Mouse (Mus musculus) E14TG2a.4 (cell line): ENCODE measurements around the gene Clic5.

ENCODE experiments used
- H3K27me3 ChIP-seq: 2 replicates; pipeline ENCODE4 v1.6.1; 2014; ENCODE audit warnings: low read length, control low read depth; ENCODE audit not compliant: insufficient read depth
- H3K36me3 ChIP-seq: 2 replicates; pipeline ENCODE4 v1.6.1; 2014; ENCODE audit warnings: low read length, control low read depth; ENCODE audit not compliant: insufficient read depth
- H3K4me1 ChIP-seq: replicated peaks from 2 replicates; pipeline ENCODE4 v1.6.1; 2014; ENCODE audit warnings: low read depth, low read length, control low read depth
- H3K4me3 ChIP-seq: replicated peaks from 2 replicates; pipeline ENCODE4 v1.5.1; 2014; ENCODE audit warnings: mild to moderate bottlenecking, low read length
- H3K9me3 ChIP-seq: 2 replicates; pipeline ENCODE4 v1.6.1; 2014; ENCODE audit warnings: low read length, control low read depth
- CTCF ChIP-seq: conservative IDR thresholded peaks from 2 replicates; pipeline ENCODE4 v1.5.1; 2014; ENCODE audit warnings: low read length
- NANOG ChIP-seq: IDR thresholded peaks from 2 replicates; pipeline ENCODE4 v1.6.1; 2014; ENCODE audit warnings: borderline replicate concordance, low read length, mixed read lengths
- POU5F1 ChIP-seq: IDR thresholded peaks from 2 replicates; pipeline ENCODE4 v1.6.1; 2014; ENCODE audit warnings: low read length, borderline replicate concordance

The Clic5 gene

GRCm38 (mm10) chr17:44256583-44256982 lies 68.2 kb downstream of the Clic5 start:
- Histone ChIP-seq H3K36me3 (no peaks in the 10 kb centered on the region), H3K4me1 (peaks cover 26% of the 10 kb centered on the region), H3K4me3 (no peak overlapping the region), H3K27me3 (peaks cover 37% of the 10 kb centered on the region), H3K9me3 (no peaks in the 10 kb centered on the region)
- no peak for TF ChIP-seq POU5F1
- TF ChIP-seq NANOG: no peak
- TF ChIP-seq CTCF: peak; percentile 70

GRCm38 (mm10) chr17:44259245-44259644 lies 70.9 kb downstream of the Clic5 start:
- H3K9me3 ChIP-seq: no peaks in the 10 kb centered on the region
- H3K36me3 ChIP-seq: no peaks in the 10 kb centered on the region
- TF ChIP-seq CTCF (peak; percentile 28), POU5F1 (no peak), NANOG (no peak)
- H3K4me1 ChIP-seq: peaks cover 23% of the 10 kb centered on the region
- H3K27me3 ChIP-seq: peaks cover 30% of the 10 kb centered on the region
- H3K4me3 ChIP-seq: no peak overlapping the region

GRCm38 (mm10) chr17:44261594-44262202 lies 73.3 kb downstream of the Clic5 start:
- H3K4me3 ChIP-seq: no peak overlapping the region
- H3K36me3 ChIP-seq: no peaks in the 10 kb centered on the region
- peaks cover 11% of the 10 kb centered on the region for H3K4me1 ChIP-seq
- peaks cover 18% of the 10 kb centered on the region; the same call in 1 of the 2 replicates for H3K27me3 ChIP-seq
- no peaks in the 10 kb centered on the region for H3K9me3 ChIP-seq
- TF ChIP-seq CTCF (0 out of 2 replicates have a peak, but pooled peaks have one; percentile 17), NANOG (no peak)

- peaks cover 17% of the 10 kb centered on the region for H3K4me1 ChIP-seq
- TF ChIP-seq NANOG: no peak
- TF ChIP-seq CTCF: no peak
- TF ChIP-seq POU5F1: no peak
- H3K27me3 ChIP-seq: peaks cover 4% of the 10 kb centered on the region; the same call in 1 of the 2 replicates
- H3K4me3 ChIP-seq: no peak overlapping the region
- H3K36me3 ChIP-seq: no peaks in the 10 kb centered on the region
- H3K9me3 ChIP-seq: peaks cover 11% of the 10 kb centered on the region; the same call in 1 of the 2 replicates
These were observed 81.7 kb downstream of the Clic5 start for GRCm38 (mm10) chr17:44270043-44270442.

- TF ChIP-seq NANOG: no peak
- TF ChIP-seq CTCF: no peak
- no peak for TF ChIP-seq POU5F1
- Histone ChIP-seq H3K27me3 (peaks cover 4% of the 10 kb centered on the region; the same call in 1 of the 2 replicates), H3K4me1 (peaks cover 17% of the 10 kb centered on the region), H3K36me3 (no peaks in the 10 kb centered on the region), H3K4me3 (no peak overlapping the region), H3K9me3 (peaks cover 11% of the 10 kb centered on the region; the same call in 1 of the 2 replicates)
These were observed 83.0 kb downstream of the Clic5 start for GRCm38 (mm10) chr17:44271426-44271825.

- no peak overlapping the region for H3K4me3 ChIP-seq
- peaks cover 1% of the 10 kb centered on the region; the same call in 1 of the 2 replicates for H3K4me1 ChIP-seq
- H3K36me3 ChIP-seq: no peaks in the 10 kb centered on the region
- peaks cover 9% of the 10 kb centered on the region; the same call in 1 of the 2 replicates for H3K27me3 ChIP-seq
- TF ChIP-seq POU5F1 (no peak), NANOG (no peak), CTCF (no peak)
- no peaks in the 10 kb centered on the region for H3K9me3 ChIP-seq
These were observed 86.4 kb downstream of the Clic5 start for GRCm38 (mm10) chr17:44274804-44275203.

- no peak for TF ChIP-seq POU5F1
- no peak for TF ChIP-seq NANOG
- TF ChIP-seq CTCF: no peak
- peaks cover 13% of the 10 kb centered on the region for H3K9me3 ChIP-seq
- H3K36me3 ChIP-seq: no peaks in the 10 kb centered on the region
- H3K4me1 ChIP-seq: no peaks in the 10 kb centered on the region
- no peaks in the 10 kb centered on the region for H3K27me3 ChIP-seq
- H3K4me3 ChIP-seq: no peak overlapping the region
These were observed 99.9 kb downstream of the Clic5 start for GRCm38 (mm10) chr17:44288320-44288719.

GRCm38 (mm10) chr17:44297221-44297620 lies 108.8 kb downstream of the Clic5 start:
- Histone ChIP-seq H3K36me3 (no peaks in the 10 kb centered on the region), H3K27me3 (no peaks in the 10 kb centered on the region), H3K4me3 (no peak overlapping the region), H3K9me3 (no peaks in the 10 kb centered on the region), H3K4me1 (peaks cover 4% of the 10 kb centered on the region; the same call in 1 of the 2 replicates)
- TF ChIP-seq POU5F1 (no peak), NANOG (no peak), CTCF (no peak)

- Histone ChIP-seq H3K27me3 (no peaks in the 10 kb centered on the region), H3K9me3 (no peaks in the 10 kb centered on the region), H3K36me3 (no peaks in the 10 kb centered on the region), H3K4me3 (no peak overlapping the region), H3K4me1 (peaks cover 4% of the 10 kb centered on the region; the same call in 1 of the 2 replicates)
- no peak for TF ChIP-seq NANOG
- no peak for TF ChIP-seq CTCF
These were observed 111.9 kb downstream of the Clic5 start for GRCm38 (mm10) chr17:44300236-44300635.
